Mouse (Mus musculus): ENCODE measurements around the gene Angptl7. TPM values are rescaled to one million over a fixed set of nuclear protein-coding genes. Genes with fewer than 3 reads are reported as not detected.

The Angptl7 gene
- total RNA-seq (2023) = not detected

GRCm38 (mm10) chr4:148500410-148500867 is at the start of gene Angptl7:
Angptl7 (minus strand) TSS chr4:148500460.

GRCm38 (mm10) chr4:148448179-148448852 is 51.9 kb downstream of the Angptl7 start, which contains the start of gene Mtor:
Mtor (plus strand) TSS chr4:148448611.

Other genes starting within 250 kb of the Angptl7 start
- not detected for gene Disp3, start 212.5 kb downstream of the Angptl7 start, total RNA-seq (2023)
- 1 to 10 TPM; 4.5 to 5.1 TPM for gene Ubiad1, start 55.7 kb downstream of the Angptl7 start, total RNA-seq (2023)
- gene Mtor, start 51.8 kb downstream of the Angptl7 start, total RNA-seq (2023) = 10 to 100 TPM; 21.1 to 31.2 TPM
- 10 to 100 TPM; 41.0 to 44.8 TPM for gene Exosc10, start 58.0 kb upstream of the Angptl7 start, total RNA-seq (2023)
- gene Srm, start 91.0 kb upstream of the Angptl7 start, total RNA-seq (2023) = 10 to 100 TPM; 18.3 TPM
- not detected for gene Masp2, start 102.1 kb upstream of the Angptl7 start, total RNA-seq (2023)
- 100 to 1,000 TPM; 166 to 184 TPM for gene Tardbp, start 126.6 kb upstream of the Angptl7 start, total RNA-seq (2023)
- not detected for gene Gm572, start 142.9 kb upstream of the Angptl7 start, total RNA-seq (2023)

Data from neutrophil, adult 59 days (primary cell).